Mouse (Mus musculus): Measurements from ENCODE around the gene Nr1i2.
"Not testable (repeated sequence)": the region's sequence is repeated elsewhere in the genome, so short reads cannot be mapped to it uniquely, and the experiment has no call there.

Gene Nr1i2

GRCm38 (mm10) chr16:38287357-38287756 lies 7.3 kb downstream of the Nr1i2 start:
- no peak for DNase-seq (ENCODE audit: inconsistent ontology term)

- no peak for DNase-seq (ENCODE audit: inconsistent ontology term)
Measured at GRCm38 (mm10) chr16:38286541-38286940, 8.1 kb downstream of the Nr1i2 start.

- no peak for DNase-seq (ENCODE audit: inconsistent ontology term)
Measured at GRCm38 (mm10) chr16:38285801-38286200, 8.8 kb downstream of the Nr1i2 start.

- DNase-seq (ENCODE audit: inconsistent ontology term): no peak
Measured at GRCm38 (mm10) chr16:38283300-38283699, 11.3 kb downstream of the Nr1i2 start.

GRCm38 (mm10) chr16:38282559-38283160 lies 12.0 kb downstream of the Nr1i2 start:
- DNase-seq (ENCODE audit: inconsistent ontology term): no peak

- DNase-seq (ENCODE audit: inconsistent ontology term): no peak
Measured at GRCm38 (mm10) chr16:38280951-38281350, 13.7 kb downstream of the Nr1i2 start.

- DNase-seq (ENCODE audit: inconsistent ontology term): no peak
Measured at GRCm38 (mm10) chr16:38279794-38280193, 14.8 kb downstream of the Nr1i2 start.

- no peak for DNase-seq (ENCODE audit: inconsistent ontology term)
Measured at GRCm38 (mm10) chr16:38274737-38275136, 19.9 kb downstream of the Nr1i2 start.

GRCm38 (mm10) chr16:38272483-38272882 lies 22.1 kb downstream of the Nr1i2 start:
- no peak for DNase-seq (ENCODE audit: inconsistent ontology term)

- no peak for DNase-seq (ENCODE audit: inconsistent ontology term)
Measured at GRCm38 (mm10) chr16:38271601-38272000, 23.0 kb downstream of the Nr1i2 start.

- no peak for DNase-seq (ENCODE audit: inconsistent ontology term)
Measured at GRCm38 (mm10) chr16:38255927-38256326, 38.7 kb downstream of the Nr1i2 start.

GRCm38 (mm10) chr16:38255107-38255506 lies 39.5 kb downstream of the Nr1i2 start:
- DNase-seq (ENCODE audit: inconsistent ontology term): no peak

GRCm38 (mm10) chr16:38254001-38254400 lies 40.6 kb downstream of the Nr1i2 start:
- DNase-seq (ENCODE audit: inconsistent ontology term): no peak

GRCm38 (mm10) chr16:38250467-38250866 lies 44.2 kb downstream of the Nr1i2 start:
- no peak for DNase-seq (ENCODE audit: inconsistent ontology term)

GRCm38 (mm10) chr16:38248331-38248961 lies 46.2 kb downstream of the Nr1i2 start:
- DNase-seq (ENCODE audit: inconsistent ontology term): peak; percentile 9

GRCm38 (mm10) chr16:38245849-38246585 lies 48.6 kb downstream of the Nr1i2 start:
- DNase-seq (ENCODE audit: inconsistent ontology term): peak; percentile 38

GRCm38 (mm10) chr16:38245379-38245778 lies 49.2 kb downstream of the Nr1i2 start:
- DNase-seq (ENCODE audit: inconsistent ontology term): no peak

GRCm38 (mm10) chr16:38244111-38244510 lies 50.5 kb downstream of the Nr1i2 start:
- no peak for DNase-seq (ENCODE audit: inconsistent ontology term)

- no peak for DNase-seq (ENCODE audit: inconsistent ontology term)
Measured at GRCm38 (mm10) chr16:38240167-38240566, 54.5 kb downstream of the Nr1i2 start.

GRCm38 (mm10) chr16:38239729-38240128 lies 54.9 kb downstream of the Nr1i2 start:
- no peak for DNase-seq (ENCODE audit: inconsistent ontology term)

GRCm38 (mm10) chr16:38236936-38237585 lies 57.6 kb downstream of the Nr1i2 start:
- no peak for DNase-seq (ENCODE audit: inconsistent ontology term)

GRCm38 (mm10) chr16:38222491-38222890 lies 72.1 kb downstream of the Nr1i2 start:
- not testable (repeated sequence) for DNase-seq (ENCODE audit: inconsistent ontology term)

Data from Muller cell, postnatal 12 days (primary cell).